8 mouse cellular contexts compared by ENCODE assay signal in genomic region chr3:101603194-101603593, GRCm38 (mm10). TPM values are rescaled to one million over a fixed set of nuclear protein-coding genes. Genes with fewer than 3 reads are reported as not detected.
DNase-seq lines count a peak whose midpoint lies in the region; ATAC-seq lines count a peak whose summit lies in the region.

No protein-coding gene starts in this region.

- no peak for ATAC-seq in hindbrain, embryonic 15.5 days (ENCODE audit: low FRiP score, low read depth)
- ATAC-seq in midbrain, embryonic 15.5 days (replicated peaks): no peak

- peak; percentile 48 for DNase-seq in kidney, adult 9 months
- DNase-seq in kidney, postnatal 10 days: no peak
- peak; percentile 12 for DNase-seq in c-Kit-negative CD71-positive TER-119-positive erythroid progenitor cells, embryonic 14.5 days (ENCODE audit: low read depth, low spot score)
- DNase-seq in MN1 (ENCODE audit: low spot score): no peak
- no peak for DNase-seq in urinary bladder, postnatal 36 days (ENCODE audit: low spot score in 2 of 2)
- DNase-seq in ovary, postnatal 36 days (ENCODE audit: low spot score): no peak

- peak overlapping the region; percentile 90 for H3K9ac ChIP-seq in hindbrain, embryonic 15.5 days
- peak overlapping the region; percentile 92 for H3K9ac ChIP-seq in midbrain, embryonic 15.5 days

- no peaks in the 10 kb centered on the region for H3K36me3 ChIP-seq in hindbrain, embryonic 15.5 days
- no peaks in the 10 kb centered on the region for H3K36me3 ChIP-seq in midbrain, embryonic 15.5 days (replicated peaks)

- peak overlapping the region; percentile 79 for H3K4me2 ChIP-seq in hindbrain, embryonic 15.5 days
- H3K4me2 ChIP-seq in midbrain, embryonic 15.5 days: peak overlapping the region; percentile 61

- H3K4me3 ChIP-seq in hindbrain, embryonic 15.5 days: peak overlapping the region; percentile 87
- H3K4me3 ChIP-seq in midbrain, embryonic 15.5 days: peak overlapping the region; percentile 97

- H3K27me3 ChIP-seq in hindbrain, embryonic 15.5 days: no peaks in the 10 kb centered on the region
- no peaks in the 10 kb centered on the region for H3K27me3 ChIP-seq in midbrain, embryonic 15.5 days (replicated peaks)

- 25% methylated on average over 7 of the region's 7 CpGs for WGBS in hindbrain, embryonic 15.5 days
- 29% methylated on average over 7 of the region's 7 CpGs for whole genome bisulfite sequencing in midbrain, embryonic 15.5 days

- H3K4me1 ChIP-seq in hindbrain, embryonic 15.5 days (replicated peaks): peaks cover 58% of the 10 kb centered on the region
- peaks cover 54% of the 10 kb centered on the region for H3K4me1 ChIP-seq in midbrain, embryonic 15.5 days

- H3K27ac ChIP-seq in hindbrain, embryonic 15.5 days (replicated peaks): peak overlapping the region; percentile 96
- peak overlapping the region; percentile 98 for H3K27ac ChIP-seq in midbrain, embryonic 15.5 days

- no peaks in the 10 kb centered on the region for H3K9me3 ChIP-seq in hindbrain, embryonic 15.5 days
- H3K9me3 ChIP-seq in midbrain, embryonic 15.5 days: no peaks in the 10 kb centered on the region

RNA-seq across cellular contexts. Expression of gene Atp1a1, which starts 1.3 kb away (rescaled TPM):
- 69.3 and 72.6 TPM in 2 replicates for polyA plus RNA-seq in hindbrain, embryonic 15.5 days (2015; fragmentation: Nextera tagmentation; extraction: Ambion mirVana)
- polyA plus RNA-seq in midbrain, embryonic 15.5 days (2015; fragmentation: Nextera tagmentation; extraction: Ambion mirVana): 57.1 and 58.8 TPM in 2 replicates

Comparison
In these comparisons a context has a peak if more than half of its experiments do, and no peak if none do; other contexts are left out.
1. DNase-seq: peak in kidney, adult 9 months (single experiment) and c-Kit-negative CD71-positive TER-119-positive erythroid progenitor cells, embryonic 14.5 days (single experiment); none in kidney, postnatal 10 days (single experiment), MN1 (single experiment), urinary bladder, postnatal 36 days (0 of 2) and ovary, postnatal 36 days (single experiment).